Mouse (Mus musculus): ENCODE measurements around the gene Ak9.

DNA sequence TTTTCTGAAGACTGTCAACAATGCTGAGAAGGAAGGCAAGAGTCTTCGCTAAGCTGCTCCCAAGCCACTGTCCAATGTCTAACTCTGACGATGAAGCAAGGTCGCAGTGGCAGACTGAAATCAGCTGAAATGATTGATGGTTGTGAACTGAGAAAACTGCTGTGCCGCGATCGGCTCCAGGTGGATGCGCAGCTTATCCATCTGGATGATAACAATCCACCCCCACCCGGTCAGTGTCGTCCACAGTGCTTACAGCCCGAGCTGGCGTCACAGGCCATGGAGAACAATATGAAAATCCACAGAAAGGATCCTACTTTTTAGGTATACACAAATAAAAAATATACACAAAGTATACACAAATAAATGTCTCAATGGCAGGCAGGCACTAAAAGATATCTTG, 9.0 kb upstream of the Ak9 start:
- TF ChIP-seq CTCF (IDR thresholded peaks at IDR 0.05; ENCODE audit: control insufficient read depth, insufficient read depth, insufficient replicate concordance, low read depth, low read length) (no peak), POLR2A (IDR thresholded peaks at IDR 0.05; ENCODE audit: control insufficient read depth, low read depth, low read length) (no peak)
